Mouse (Mus musculus) thymus, postnatal 36 days (tissue): ENCODE results near the gene Cbx4.
"Not testable (repeated sequence)": the region's sequence is repeated elsewhere in the genome, so short reads cannot be mapped to it uniquely, and the experiment has no call there.

Experiments used
- DNase-seq, 2 experiments: peaks; one replicate each; pipeline ENCODE4 v3.0.0; 2022; ENCODE audit warnings: mixed read lengths in 2 of 2

Gene Cbx4

DNA sequence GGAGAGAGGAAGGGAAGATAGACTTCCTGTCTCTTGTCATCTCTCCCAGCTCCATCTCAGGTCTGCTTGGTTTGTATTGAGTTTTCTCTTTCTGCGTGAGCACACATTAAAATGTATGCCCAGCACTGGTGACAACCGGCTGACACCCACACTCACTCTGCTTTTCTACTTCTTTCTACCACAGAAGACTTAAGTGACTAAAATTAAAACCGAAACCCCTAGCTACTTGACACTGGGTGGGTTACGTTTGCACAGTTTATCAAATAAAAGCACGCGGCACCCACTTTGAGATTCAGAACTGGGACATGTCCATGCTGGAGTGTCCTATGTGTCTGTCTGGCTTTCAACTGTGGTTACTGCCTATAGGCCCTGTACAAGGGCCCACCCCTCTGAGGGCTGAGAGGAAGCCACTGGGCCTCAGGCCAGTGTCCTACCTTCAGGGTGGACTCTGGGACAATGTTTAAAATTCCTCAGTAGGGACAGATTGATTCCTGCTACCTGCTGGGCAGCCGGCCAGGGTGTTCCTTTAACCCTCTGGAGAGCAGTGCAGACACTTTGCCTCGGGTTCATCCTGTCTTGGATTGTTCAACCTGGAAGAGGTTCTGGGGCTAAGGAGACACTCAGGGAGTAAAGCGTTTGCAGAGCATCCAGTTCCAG lies 23.5 kb upstream of the Cbx4 start:
- no peak for DNase-seq

GRCm38 (mm10) chr11:119108573-119109263 lies 22.7 kb upstream of the Cbx4 start:
- DNase-seq = no peak

DNA sequence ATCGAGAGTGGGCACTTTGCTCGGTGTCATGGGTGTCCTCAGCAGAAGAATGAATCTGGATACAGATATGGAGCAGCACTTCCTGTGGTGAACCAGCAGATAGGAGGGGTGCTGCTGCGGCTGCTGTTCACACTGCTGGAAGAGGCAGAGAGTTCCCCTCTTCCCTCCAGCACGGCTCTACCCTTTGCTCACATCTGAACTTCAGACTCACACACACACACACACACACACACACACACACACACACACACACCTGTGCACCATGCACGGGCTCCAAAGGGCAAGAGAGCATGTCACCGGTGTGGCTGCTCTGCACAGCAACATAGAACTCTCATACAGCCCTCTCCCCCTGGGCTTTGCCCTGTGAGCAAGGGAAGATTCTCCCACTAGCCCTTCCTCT lies 20.3 kb upstream of the Cbx4 start:
- peak in 1 of 2 experiments; percentile 26 for DNase-seq

DNA sequence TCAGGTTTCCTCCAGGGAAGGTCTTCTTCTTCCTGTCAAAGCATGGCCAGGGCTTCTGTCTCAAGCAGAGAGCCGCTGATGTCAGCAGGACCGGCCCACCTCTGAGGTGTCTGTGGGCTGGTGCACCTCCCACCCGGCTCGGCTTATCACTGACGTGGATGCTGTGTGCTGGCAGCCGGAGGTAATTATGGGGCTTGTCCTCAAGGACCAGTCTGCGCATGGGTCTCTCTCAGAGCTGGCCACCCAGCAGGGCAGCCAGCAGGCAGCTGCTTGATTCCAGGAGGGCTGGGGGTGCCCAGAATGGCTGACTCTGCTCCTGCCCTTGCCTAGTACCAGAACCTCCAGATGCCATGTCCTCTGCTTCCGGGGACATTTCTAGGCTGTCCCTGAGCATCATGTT lies 19.7 kb upstream of the Cbx4 start:
- DNase-seq = no peak

DNA sequence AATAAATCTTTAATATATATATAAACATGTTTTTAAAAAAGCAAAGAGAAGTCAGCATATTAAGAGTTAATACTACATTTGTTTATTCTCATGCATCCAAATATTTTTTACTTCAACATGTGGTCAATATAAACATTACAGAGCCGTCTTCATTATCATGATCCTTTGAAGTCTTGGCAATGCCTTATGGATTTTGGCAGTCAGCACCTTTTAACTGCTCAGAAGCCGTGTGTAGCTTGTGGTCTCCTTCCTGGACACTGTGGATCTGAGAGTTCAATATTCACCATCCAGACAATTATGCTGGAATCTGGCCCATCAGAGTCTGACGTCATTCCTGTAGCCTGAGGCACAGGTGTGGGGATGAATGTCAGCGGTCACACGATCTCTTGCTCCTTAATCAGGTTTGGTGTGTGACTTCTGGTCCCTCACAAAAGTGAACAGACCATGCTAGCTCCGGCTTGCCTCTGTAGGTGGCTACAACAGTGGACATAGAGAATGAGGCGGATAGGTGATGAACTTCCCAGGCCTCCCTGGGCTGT lies 19.1 kb upstream of the Cbx4 start:
- DNase-seq = no peak

- DNase-seq = no peak
These were observed 18.0 kb upstream of the Cbx4 start for GRCm38 (mm10) chr11:119103991-119104390.

GRCm38 (mm10) chr11:119100355-119100754 lies 14.3 kb upstream of the Cbx4 start:
- DNase-seq = not testable (repeated sequence)

DNA sequence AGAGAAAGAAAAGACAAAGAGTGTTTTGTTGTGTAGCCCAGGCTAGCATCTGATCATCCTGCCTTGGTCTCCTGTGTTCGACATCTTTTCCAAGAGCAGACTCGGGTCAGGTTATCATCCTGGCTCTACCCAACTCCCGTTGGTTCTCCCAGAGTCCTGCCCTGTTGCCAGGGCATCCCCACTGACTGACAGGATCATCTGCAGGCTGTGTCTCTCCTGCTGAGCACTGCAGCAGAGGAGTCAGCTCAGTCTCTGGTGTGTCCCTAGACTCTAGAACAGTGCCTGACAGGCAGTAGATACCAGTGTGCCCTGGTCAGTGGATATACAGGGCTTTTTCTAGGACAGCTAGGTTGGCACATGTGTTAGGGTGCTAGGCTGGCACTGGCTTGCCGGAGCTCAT lies 12.2 kb upstream of the Cbx4 start:
- no peak for DNase-seq

GRCm38 (mm10) chr11:119095441-119095840 lies 9.4 kb upstream of the Cbx4 start:
- no peak for DNase-seq

- DNase-seq = no peak
These were observed 7.3 kb upstream of the Cbx4 start for GRCm38 (mm10) chr11:119093322-119093721.

DNA sequence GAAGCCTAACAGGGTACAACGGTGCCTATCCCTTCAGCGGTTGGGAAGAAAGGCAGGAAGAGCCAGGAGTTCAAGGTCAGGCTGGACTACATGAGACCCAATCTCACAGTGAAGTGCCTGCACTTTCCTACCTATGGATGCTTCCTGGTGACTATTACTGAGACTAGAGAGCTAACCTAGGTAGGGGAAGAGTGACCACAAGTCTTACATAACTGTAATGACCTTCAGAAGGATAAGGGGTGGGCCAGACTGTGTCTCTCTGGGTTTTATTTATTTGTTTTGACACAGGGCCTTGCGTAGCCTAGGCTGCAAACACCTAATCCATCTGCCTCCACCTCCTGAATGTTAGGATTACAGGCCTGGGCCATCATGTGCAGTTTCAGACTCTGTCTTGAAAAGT lies 6.3 kb upstream of the Cbx4 start:
- DNase-seq = no peak

DNA sequence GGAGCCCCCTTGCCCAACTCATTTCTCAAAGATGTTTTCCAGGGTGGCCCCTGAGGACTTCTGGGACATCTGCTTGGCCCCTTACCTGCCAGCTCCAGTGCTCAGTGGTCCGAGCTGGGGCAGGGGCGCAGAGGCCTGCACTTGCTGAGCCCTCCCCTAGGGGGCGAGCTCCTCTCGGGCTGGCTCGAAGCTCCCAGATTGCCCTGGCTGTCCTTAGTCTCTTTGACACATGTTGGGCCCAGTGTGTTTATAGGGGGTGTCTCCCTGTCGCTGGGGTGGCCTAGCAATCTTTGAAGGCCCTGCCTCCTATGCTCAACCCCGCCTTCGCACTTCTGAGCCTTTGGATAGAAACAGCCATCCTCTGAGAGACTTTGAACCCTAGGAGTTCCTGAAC lies 5.6 kb upstream of the Cbx4 start:
- peak; percentile 64 to 68 for DNase-seq

GRCm38 (mm10) chr11:119090961-119091597 lies 5.1 kb upstream of the Cbx4 start:
- peak; percentile 24 to 33 for DNase-seq

GRCm38 (mm10) chr11:119090076-119090960 lies 4.3 kb upstream of the Cbx4 start:
- DNase-seq = peak in 1 of 2 experiments; percentile 31

DNA sequence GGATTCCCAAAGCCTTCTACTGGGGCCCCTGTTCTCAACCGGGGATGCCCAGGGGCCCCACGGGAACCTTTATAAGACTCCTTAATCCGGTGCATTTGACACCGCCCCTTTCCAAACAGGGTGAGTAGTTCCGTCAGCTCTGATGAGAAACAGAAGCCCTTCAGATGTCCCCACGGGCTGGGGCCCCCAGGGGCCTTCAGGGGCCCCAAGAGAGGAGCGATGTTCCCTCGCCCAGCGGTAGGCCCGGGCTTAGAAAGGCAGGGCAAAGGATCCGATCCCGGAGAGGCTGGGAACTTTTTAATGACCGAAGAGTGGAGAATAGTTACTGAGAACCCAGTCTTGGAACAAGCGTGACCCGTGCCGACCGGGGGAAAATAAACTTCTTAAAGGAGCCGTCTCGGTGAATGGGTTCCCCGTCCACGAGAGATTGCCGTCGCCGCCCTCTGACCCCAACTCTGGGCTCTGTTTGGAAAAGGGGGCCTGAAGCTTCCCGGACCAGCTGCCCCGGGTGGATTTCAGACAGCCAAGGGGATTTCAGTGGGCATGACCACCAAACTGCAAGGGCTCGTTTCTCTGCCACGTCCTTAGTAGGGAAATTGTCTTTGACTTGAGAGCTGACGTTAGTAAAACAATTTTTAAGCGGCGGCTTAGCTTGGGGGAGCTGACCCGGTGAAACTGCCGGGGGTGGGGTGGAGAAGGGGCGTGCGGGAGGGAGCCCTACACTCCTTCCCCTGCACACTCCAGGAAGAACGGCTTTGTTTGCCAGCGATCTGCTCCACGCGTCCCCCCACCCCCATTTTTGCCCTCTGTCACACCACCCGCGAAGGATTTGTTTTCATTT lies 3.4 kb upstream of the Cbx4 start:
- peak; percentile 15 to 28 for DNase-seq

- peak; percentile 29 to 42 for DNase-seq
These were observed 2.6 kb upstream of the Cbx4 start for GRCm38 (mm10) chr11:119088391-119089234.

GRCm38 (mm10) chr11:119087301-119088082 lies 1.5 kb upstream of the Cbx4 start:
- DNase-seq = peak; percentile 44 to 60

GRCm38 (mm10) chr11:119085279-119086062 lies 550 bp downstream of the Cbx4 start:
- DNase-seq = peak; percentile 77
